Comparison of ENCODE assay signal across 8 mouse cellular contexts in genomic region chr10:80684214-80684613, GRCm38 (mm10). TPM values are rescaled to one million over a fixed set of nuclear protein-coding genes. Genes with fewer than 3 reads are reported as not detected.
DNase-seq lines count a peak whose midpoint lies in the region; ATAC-seq and TF ChIP-seq lines count a peak whose summit lies in the region.

No protein-coding gene starts in this region.

- intact Hi-C loops in gastrocnemius, adult 2 months (cut with DNase I) = loop anchor here (1.0 to 2.0 kb wide), 2 partner anchors 25 to 73 kb away; no protein-coding TSS in a partner anchor

- no peaks in the 10 kb centered on the region for H3K9me3 ChIP-seq in heart, embryonic 12.5 days (replicated peaks)
- H3K9me3 ChIP-seq in limb, embryonic 11.5 days (ENCODE audit: control insufficient read depth, low read length) = no peaks in the 10 kb centered on the region

- H3K27me3 ChIP-seq in heart, embryonic 12.5 days (replicated peaks) = no peaks in the 10 kb centered on the region
- no peaks in the 10 kb centered on the region for H3K27me3 ChIP-seq in C2C12 (ENCODE audit: control insufficient read depth, insufficient read depth, insufficient read length)
- H3K27me3 ChIP-seq in limb, embryonic 11.5 days (ENCODE audit: control insufficient read depth, insufficient read depth, low read length) = no peaks in the 10 kb centered on the region

- no peak overlapping the region for H3K27ac ChIP-seq in heart, embryonic 12.5 days (ENCODE audit: poor library complexity, severe bottlenecking)
- peak overlapping the region; percentile 24; the same call in 1 of the 2 replicates for H3K27ac ChIP-seq in gastrocnemius, adult 2 months
- H3K27ac ChIP-seq in limb, embryonic 11.5 days (replicated peaks; ENCODE audit: low read depth, low read length) = no peak overlapping the region

- 57% methylated on average over 6 of the region's 6 CpGs for WGBS in heart, embryonic 12.5 days
- WGBS in limb, embryonic 11.5 days = 48% methylated on average over 6 of the region's 6 CpGs

- H3K79me2 ChIP-seq in C2C12 (ENCODE audit: control insufficient read depth, insufficient read depth) = no peaks in the 10 kb centered on the region

- H3K4me3 ChIP-seq in heart, embryonic 12.5 days = no peak overlapping the region
- no peak overlapping the region for H3K4me3 ChIP-seq in C2C12 (ENCODE audit: insufficient read depth, poor library complexity, severe bottlenecking)
- no peak overlapping the region for H3K4me3 ChIP-seq in gastrocnemius, adult 2 months
- H3K4me3 ChIP-seq in limb, embryonic 11.5 days (ENCODE audit: low read depth, low read length) = no peak overlapping the region

- no peak; the same call in 1 of the 2 replicates for ATAC-seq in heart, embryonic 12.5 days (ENCODE audit: insufficient number of reproducible peaks, low FRiP score)
- ATAC-seq in limb, embryonic 11.5 days (ENCODE audit: insufficient number of reproducible peaks, low FRiP score, low TSS enrichment, low read depth) = no peak

- H3ac ChIP-seq in C2C12 (ENCODE audit: control insufficient read depth, insufficient read length, low read depth) = no peak overlapping the region

- H3K36me3 ChIP-seq in heart, embryonic 12.5 days = peaks cover 43% of the 10 kb centered on the region
- peaks cover 39% of the 10 kb centered on the region for H3K36me3 ChIP-seq in C2C12 (ENCODE audit: control insufficient read depth, insufficient read depth)
- peaks cover 7% of the 10 kb centered on the region for H3K36me3 ChIP-seq in limb, embryonic 11.5 days (ENCODE audit: control insufficient read depth, insufficient read depth, low read length)

- peak; percentile 71 to 81 for DNase-seq in heart, adult 18-20 months
- peak; percentile 80 for DNase-seq in adrenal gland, adult 2 months
- DNase-seq in gastrocnemius, adult 2 months = peak; percentile 71
- peak; percentile 56 for DNase-seq in limb, embryonic 11.5 days (ENCODE audit: low spot score)
- peak; percentile 58 for DNase-seq in ovary, postnatal 14 days (ENCODE audit: low spot score)
- DNase-seq in layer of hippocampus, adult 8-10 months (ENCODE audit: low spot score in 2 of 2) = no peak

- H3K9ac ChIP-seq in heart, embryonic 12.5 days = no peak overlapping the region
- no peak overlapping the region for H3K9ac ChIP-seq in limb, embryonic 11.5 days (ENCODE audit: low read length)

- peaks cover 11% of the 10 kb centered on the region for H3K4me1 ChIP-seq in heart, embryonic 12.5 days (replicated peaks)
- H3K4me1 ChIP-seq in limb, embryonic 11.5 days (ENCODE audit: control insufficient read depth, insufficient read depth, low read length) = no peaks in the 10 kb centered on the region

- peak; percentile 62 for TF ChIP-seq CTCF in C2C12 (IDR thresholded peaks at IDR 0.05; ENCODE audit: control insufficient read depth, insufficient read depth, insufficient read length)
- peak; percentile 92 for TF ChIP-seq CTCF in gastrocnemius, adult 2 months (IDR thresholded peaks at IDR 0.05)

- H3K79me3 ChIP-seq in C2C12 (ENCODE audit: low read depth) = no peaks in the 10 kb centered on the region

- no peak overlapping the region for H3K4me2 ChIP-seq in heart, embryonic 12.5 days
- H3K4me2 ChIP-seq in limb, embryonic 11.5 days (ENCODE audit: low read depth, severe bottlenecking) = no peak overlapping the region

TF ChIP-seq in C2C12, 6 proteins besides CTCF, POLR2A, EP300 and RAD21:
- TF ChIP-seq USF1 (IDR thresholded peaks at IDR 0.05; ENCODE audit: low read depth) (no peak), MYOG (IDR thresholded peaks at IDR 0.05; ENCODE audit: control insufficient read depth, extremely low read depth, insufficient read length) (no peak), FOSL1 (IDR thresholded peaks at IDR 0.05; ENCODE audit: insufficient read depth, low read length, poor library complexity, severe bottlenecking) (no peak), MAX (IDR thresholded peaks at IDR 0.05) (no peak), CEBPB (IDR thresholded peaks at IDR 0.05; ENCODE audit: low read depth) (no peak), MYOD1 (IDR thresholded peaks at IDR 0.05; ENCODE audit: control insufficient read depth, insufficient read length, low read depth) (no peak)

RNA-seq across cellular contexts. Expression of gene Mknk2, which starts 6.3 kb away (rescaled TPM):
- 100 to 1,000 TPM; 185 to 204 TPM for total RNA-seq in heart, adult 18-20 months (2021)
- 99.6 and 102 TPM in 2 replicates for polyA plus RNA-seq in heart, embryonic 12.5 days (2016; fragmentation: Nextera tagmentation; extraction: Ambion mirVana)
- polyA plus RNA-seq in C2C12 (2012; fragmentation: generic; extraction: Trizol) = 61.4 TPM
- 100 to 1,000 TPM; 185 to 189 TPM for total RNA-seq in adrenal gland, adult 2 months (2021)
- polyA plus RNA-seq in adrenal gland, adult 2 months (2012; rRNA removed) = 427 and 546 TPM in 2 replicates
- total RNA-seq in gastrocnemius, adult 2 months (2021) = 100 to 1,000 TPM; 253 TPM
- 95.3 and 98.5 TPM in 2 replicates for polyA plus RNA-seq in limb, embryonic 11.5 days (2014; fragmentation: Nextera tagmentation; extraction: Ambion mirVana)
- 10 to 100 TPM; 41.9 to 50.0 (median 45.1) TPM for total RNA-seq in layer of hippocampus, adult 8-10 months (2022)

RNA-seq across cellular contexts. Expression of gene Mob3a, which starts 17.6 kb away (rescaled TPM):
- 1 to 10 TPM; 7.5 to 8.0 TPM for total RNA-seq in heart, adult 18-20 months (2021)
- 34.8 and 38.1 TPM in 2 replicates for polyA plus RNA-seq in heart, embryonic 12.5 days (2016; fragmentation: Nextera tagmentation; extraction: Ambion mirVana)
- 34.2 TPM for polyA plus RNA-seq in C2C12 (2012; fragmentation: generic; extraction: Trizol)
- 10 to 100 TPM; 18.0 to 19.4 TPM for total RNA-seq in adrenal gland, adult 2 months (2021)
- 22.5 and 27.1 TPM in 2 replicates for polyA plus RNA-seq in adrenal gland, adult 2 months (2012; rRNA removed)
- 1 to 10 TPM; 4.9 to 5.5 TPM for total RNA-seq in gastrocnemius, adult 2 months (2021)
- polyA plus RNA-seq in limb, embryonic 11.5 days (2014; fragmentation: Nextera tagmentation; extraction: Ambion mirVana) = 44.0 and 48.6 TPM in 2 replicates
- total RNA-seq in layer of hippocampus, adult 8-10 months (2022) = 10 to 100 TPM; 13.8 to 18.0 (median 15.0) TPM

RNA-seq across cellular contexts. Expression of gene Izumo4, which starts 17.8 kb away (rescaled TPM):
- 1 to 10 TPM; 2.5 to 2.6 TPM for total RNA-seq in heart, adult 18-20 months (2021)
- polyA plus RNA-seq in heart, embryonic 12.5 days (2016; fragmentation: Nextera tagmentation; extraction: Ambion mirVana) = 13.2 and 18.4 TPM in 2 replicates
- 0.43 TPM for polyA plus RNA-seq in C2C12 (2012; fragmentation: generic; extraction: Trizol)
- 10 to 100 TPM; 13.2 to 21.2 TPM for total RNA-seq in adrenal gland, adult 2 months (2021)
- polyA plus RNA-seq in adrenal gland, adult 2 months (2012; rRNA removed) = 73.3 and 74.3 TPM in 2 replicates
- total RNA-seq in gastrocnemius, adult 2 months (2021) = 1 to 10 TPM; 2.6 to 3.0 TPM
- polyA plus RNA-seq in limb, embryonic 11.5 days (2014; fragmentation: Nextera tagmentation; extraction: Ambion mirVana) = 4.8 and 5.0 TPM in 2 replicates
- 10 to 100 TPM; 56.6 to 73.2 (median 69.8) TPM for total RNA-seq in layer of hippocampus, adult 8-10 months (2022)

RNA-seq across cellular contexts. Expression of gene Btbd2, which starts 27.3 kb away (rescaled TPM):
- 10 to 100 TPM; 43.2 to 46.1 TPM for total RNA-seq in heart, adult 18-20 months (2021)
- polyA plus RNA-seq in heart, embryonic 12.5 days (2016; fragmentation: Nextera tagmentation; extraction: Ambion mirVana) = 64.9 and 65.7 TPM in 2 replicates
- 53.8 TPM for polyA plus RNA-seq in C2C12 (2012; fragmentation: generic; extraction: Trizol)
- 10 to 100 TPM; 54.1 to 73.9 TPM for total RNA-seq in adrenal gland, adult 2 months (2021)
- 165 and 166 TPM in 2 replicates for polyA plus RNA-seq in adrenal gland, adult 2 months (2012; rRNA removed)
- total RNA-seq in gastrocnemius, adult 2 months (2021) = 10 to 100 TPM; 34.7 to 40.0 TPM
- 67.4 and 67.9 TPM in 2 replicates for polyA plus RNA-seq in limb, embryonic 11.5 days (2014; fragmentation: Nextera tagmentation; extraction: Ambion mirVana)
- total RNA-seq in layer of hippocampus, adult 8-10 months (2022) = 100 to 1,000 TPM in 2 of 4 experiments, 10 to 100 TPM in 2; 92.1 to 103 (median 97.9) TPM

RNA-seq across cellular contexts. Expression of gene Ap3d1, which starts 57.9 kb away (rescaled TPM):
- total RNA-seq in heart, adult 18-20 months (2021) = 10 to 100 TPM; 42.3 to 45.0 TPM
- polyA plus RNA-seq in heart, embryonic 12.5 days (2016; fragmentation: Nextera tagmentation; extraction: Ambion mirVana) = 56.5 and 58.9 TPM in 2 replicates
- polyA plus RNA-seq in C2C12 (2012; fragmentation: generic; extraction: Trizol) = 51.3 TPM
- 100 to 1,000 TPM in 1 of 2 experiments, 10 to 100 TPM in 1; 85.6 to 104 TPM for total RNA-seq in adrenal gland, adult 2 months (2021)
- polyA plus RNA-seq in adrenal gland, adult 2 months (2012; rRNA removed) = 98.1 and 131 TPM in 2 replicates
- 10 to 100 TPM; 27.0 to 33.5 TPM for total RNA-seq in gastrocnemius, adult 2 months (2021)
- 67.8 and 68.5 TPM in 2 replicates for polyA plus RNA-seq in limb, embryonic 11.5 days (2014; fragmentation: Nextera tagmentation; extraction: Ambion mirVana)
- 100 to 1,000 TPM; 136 to 163 (median 147) TPM for total RNA-seq in layer of hippocampus, adult 8-10 months (2022)

Comparison
In these comparisons a context has a peak if more than half of its experiments do, and no peak if none do; other contexts are left out.
1. DNase-seq: peak in heart, adult 18-20 months (2 of 2), adrenal gland, adult 2 months (single experiment), gastrocnemius, adult 2 months (single experiment), limb, embryonic 11.5 days (single experiment) and ovary, postnatal 14 days (single experiment); none in layer of hippocampus, adult 8-10 months (0 of 2).